Mouse (Mus musculus) cerebellum, adult 18-20 months (tissue): ENCODE measurements at regions not wholly inside any gene's neighbourhood (a gene's known extent, or its start where the extent isn't known, plus 50 kb on each side); places are given as distances from the start of the nearest gene placed in this dataset.

Source experiments
- DNase-seq, 2 experiments: peaks; one replicate each; pipeline ENCODE4 v3.0.0; 2021

- DNase-seq = no peak
These were observed 246.8 kb downstream of the Grpr start for GRCm38 (mm10) chrX:163302697-163303096.

GRCm38 (mm10) chrX:163301045-163301444, 248.4 kb downstream of the Grpr start:
- DNase-seq = no peak

GRCm38 (mm10) chrX:163296956-163297628, 252.4 kb downstream of the Grpr start:
- DNase-seq = no peak

GRCm38 (mm10) chrX:163261248-163261647, 288.2 kb downstream of the Grpr start:
- DNase-seq = no peak

- no peak for DNase-seq
These were observed 288.6 kb upstream of the S100g start for GRCm38 (mm10) chrX:163253048-163253447.

GRCm38 (mm10) chrX:163205260-163205659, 240.9 kb upstream of the S100g start:
- no peak for DNase-seq

GRCm38 (mm10) chrX:163203446-163203845, 239.0 kb upstream of the S100g start:
- DNase-seq = no peak

- DNase-seq = no peak
These were observed 217.2 kb upstream of the S100g start for GRCm38 (mm10) chrX:163181588-163181987.

GRCm38 (mm10) chrX:163164810-163165209, 200.4 kb upstream of the S100g start:
- no peak for DNase-seq

- peak; percentile 1 to 7 for DNase-seq
These were observed 190.9 kb upstream of the S100g start for GRCm38 (mm10) chrX:163155251-163155650.

- DNase-seq = no peak
These were observed 187.6 kb upstream of the S100g start for GRCm38 (mm10) chrX:163151970-163152369.

GRCm38 (mm10) chrX:163144475-163144874, 180.1 kb upstream of the S100g start:
- no peak for DNase-seq

- no peak for DNase-seq
These were observed 175.1 kb upstream of the S100g start for GRCm38 (mm10) chrX:163139475-163139874.

GRCm38 (mm10) chrX:163128626-163129025, 164.2 kb upstream of the S100g start:
- no peak for DNase-seq

- DNase-seq = no peak
These were observed 153.4 kb upstream of the S100g start for GRCm38 (mm10) chrX:163117681-163118393.

GRCm38 (mm10) chrX:163117237-163117636, 152.8 kb upstream of the S100g start:
- no peak for DNase-seq

GRCm38 (mm10) chrX:163095026-163095765, 130.8 kb upstream of the S100g start:
- no peak for DNase-seq
